Mouse (Mus musculus) right cerebral cortex, postnatal 4 days (tissue): ENCODE results near the gene Abcg8.

ENCODE experiments used
- DNase-seq: peaks from one replicate; pipeline ENCODE4 v3.0.0-alpha.2; 2022

The Abcg8 gene

DNA sequence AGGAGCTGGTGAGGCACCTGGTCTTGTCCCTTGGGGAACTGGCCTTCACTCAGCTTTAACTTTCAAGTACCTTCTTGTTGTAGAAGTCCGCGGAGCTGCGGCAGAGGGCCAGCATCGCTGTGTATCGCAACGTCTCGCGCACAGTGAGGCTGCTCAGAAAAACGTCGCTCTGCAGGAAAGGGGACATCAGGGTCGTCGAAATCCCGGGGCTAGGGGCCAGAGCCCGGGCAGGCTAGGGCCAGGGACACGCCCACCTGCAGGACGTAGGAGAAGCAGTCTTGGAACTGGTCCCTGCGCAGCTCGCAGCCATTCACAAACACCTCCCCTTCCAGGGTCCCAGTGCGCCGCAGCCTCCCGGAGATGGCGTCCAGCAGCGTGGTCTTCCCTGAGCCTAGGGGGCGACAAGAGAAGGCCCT is at the start of gene Abcg8:
Abcg8 (plus strand) TSS at position 352 of the 416 bp plus-strand sequence.
- peak; percentile 29 for DNase-seq

DNA sequence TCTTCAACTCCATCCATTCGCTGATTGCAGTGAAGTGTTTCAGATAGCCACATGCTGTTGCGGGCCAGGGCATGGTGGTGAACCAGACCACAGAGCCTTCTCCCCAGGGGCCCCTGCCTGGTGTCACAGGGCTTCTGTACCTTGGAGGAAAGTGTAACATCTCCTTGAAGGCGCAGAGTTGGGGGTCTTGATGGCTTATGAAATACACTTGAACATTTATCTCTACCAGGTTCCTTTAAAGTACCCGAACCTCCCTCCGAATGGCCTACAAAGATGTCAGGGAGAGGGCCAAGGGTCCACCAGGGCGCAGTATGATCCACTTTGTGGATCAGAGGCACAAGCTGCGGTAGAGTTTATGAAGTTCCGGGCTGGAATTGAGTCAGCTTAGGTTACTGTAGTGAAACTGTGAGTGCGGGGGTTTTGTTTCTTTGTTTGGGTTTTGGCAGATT is 49.2 kb upstream of the Abcg8 start:
- peak; percentile 16 for DNase-seq

DNA sequence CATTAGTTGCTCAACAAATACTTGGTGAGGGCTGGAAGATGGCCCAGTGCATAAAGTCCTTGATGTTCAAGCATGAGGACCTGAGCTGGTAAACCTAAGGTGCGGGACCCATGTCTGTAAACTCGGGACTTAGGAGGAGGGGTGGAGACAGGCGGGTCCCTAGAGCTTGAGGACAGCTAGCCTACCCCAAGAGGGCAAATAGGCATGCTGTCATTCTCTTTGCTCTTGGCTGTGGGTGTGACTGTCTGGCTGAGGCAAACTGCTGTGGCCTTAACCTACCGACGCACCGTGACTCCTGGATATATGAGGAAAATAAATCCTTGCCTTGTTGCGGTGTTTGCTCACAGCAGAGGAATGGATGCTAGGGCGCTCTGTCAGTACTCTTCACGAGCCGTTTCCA is 48.4 kb upstream of the Abcg8 start:
- DNase-seq = no peak

DNA sequence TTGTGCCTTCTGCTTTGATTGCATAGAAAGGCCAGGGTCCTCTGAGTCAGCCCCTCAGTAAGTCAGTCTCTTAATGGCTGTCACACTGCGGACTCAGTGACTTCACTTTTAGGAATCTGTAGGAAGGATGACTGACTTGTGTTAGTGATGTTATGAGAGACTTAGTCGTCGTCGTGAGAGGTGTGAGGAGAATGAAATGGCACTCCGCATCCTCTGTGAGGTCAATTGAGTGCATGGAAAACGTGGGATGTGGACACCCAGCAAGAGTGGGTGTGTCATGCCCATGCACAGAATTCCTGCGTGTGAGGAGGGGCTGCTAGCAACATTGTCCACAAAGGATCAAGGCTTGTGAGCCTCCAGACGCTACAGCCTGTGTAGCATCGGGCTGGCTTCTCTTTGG is 47.5 kb upstream of the Abcg8 start:
- DNase-seq = no peak

DNA sequence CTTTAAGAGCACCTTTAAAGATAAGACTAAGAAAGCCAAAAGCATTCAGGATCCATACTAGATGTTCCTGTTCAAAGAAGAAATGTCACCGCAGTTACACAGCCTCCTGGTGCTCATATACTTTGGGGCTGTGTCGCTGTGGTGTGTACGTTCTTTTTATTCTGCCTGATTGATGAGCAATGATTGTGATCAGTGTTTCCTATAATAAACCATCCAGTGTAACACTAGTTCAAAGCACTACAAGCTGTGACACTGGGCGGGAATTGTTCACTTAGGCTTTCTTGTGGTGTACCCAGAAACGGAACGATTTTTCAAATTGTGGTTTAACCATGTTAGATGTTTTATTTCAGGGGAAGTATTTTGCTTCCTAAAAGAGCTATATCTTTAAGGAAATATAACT is 44.3 kb upstream of the Abcg8 start:
- no peak for DNase-seq

DNA sequence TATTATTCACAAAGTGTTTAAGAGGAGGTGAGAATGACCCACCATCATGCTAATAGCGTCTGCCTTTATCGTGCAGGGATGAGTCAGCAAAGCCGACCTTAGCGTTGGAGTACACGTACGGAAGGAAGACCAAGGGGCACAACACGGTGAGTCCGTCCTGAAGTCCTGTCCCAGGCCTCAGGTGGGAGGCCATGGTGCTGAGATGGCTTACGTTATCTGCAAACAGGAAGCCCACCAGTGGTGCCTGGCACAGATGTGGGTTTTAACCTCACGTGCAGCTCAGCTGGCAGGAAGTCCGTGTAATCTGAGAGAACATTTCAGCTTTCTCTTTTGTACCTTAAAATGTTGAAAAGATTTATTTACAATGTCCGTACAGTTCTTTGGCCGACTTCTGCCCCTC is 42.7 kb upstream of the Abcg8 start:
- DNase-seq = no peak

DNA sequence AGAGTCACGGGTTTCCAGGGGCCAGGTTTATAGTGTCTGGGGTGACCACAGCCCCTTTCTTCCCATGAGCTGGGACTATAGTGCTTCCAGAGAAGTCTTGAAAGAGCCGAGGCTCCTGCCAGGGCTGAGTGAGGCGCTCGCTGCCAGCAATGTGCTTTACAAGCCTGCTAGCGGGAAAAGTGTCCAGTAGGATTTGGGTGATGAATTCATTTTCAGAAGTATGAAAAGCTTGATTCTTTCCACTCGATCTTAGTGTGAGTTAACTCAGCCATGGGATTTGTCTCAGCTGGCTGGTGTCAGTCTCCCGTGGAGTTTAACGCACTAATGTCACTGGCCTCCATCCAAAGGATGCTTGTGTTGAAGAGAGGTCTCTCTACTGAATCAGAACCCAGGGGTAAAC is 39.8 kb upstream of the Abcg8 start:
- DNase-seq = no peak

DNA sequence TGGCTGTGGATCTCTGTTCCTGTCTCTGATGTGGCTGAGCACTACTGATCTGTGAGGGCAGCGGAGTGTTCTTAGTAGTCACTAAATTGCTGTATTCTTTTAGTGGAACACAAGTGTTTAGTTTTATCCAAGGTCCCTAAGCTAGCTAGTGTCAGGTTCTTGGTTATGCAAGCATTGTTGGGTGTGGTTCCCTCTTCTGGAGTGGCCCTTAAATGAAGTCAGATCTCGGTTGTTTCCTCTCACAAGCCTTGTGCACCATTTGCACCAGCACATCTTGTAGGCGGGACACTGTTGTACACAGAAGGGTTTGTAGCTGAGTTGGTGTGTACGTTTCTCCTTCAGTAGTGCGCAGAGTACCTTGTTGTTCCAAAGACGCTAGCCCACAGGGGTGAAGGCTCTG is 38.1 kb upstream of the Abcg8 start:
- DNase-seq = no peak

DNA sequence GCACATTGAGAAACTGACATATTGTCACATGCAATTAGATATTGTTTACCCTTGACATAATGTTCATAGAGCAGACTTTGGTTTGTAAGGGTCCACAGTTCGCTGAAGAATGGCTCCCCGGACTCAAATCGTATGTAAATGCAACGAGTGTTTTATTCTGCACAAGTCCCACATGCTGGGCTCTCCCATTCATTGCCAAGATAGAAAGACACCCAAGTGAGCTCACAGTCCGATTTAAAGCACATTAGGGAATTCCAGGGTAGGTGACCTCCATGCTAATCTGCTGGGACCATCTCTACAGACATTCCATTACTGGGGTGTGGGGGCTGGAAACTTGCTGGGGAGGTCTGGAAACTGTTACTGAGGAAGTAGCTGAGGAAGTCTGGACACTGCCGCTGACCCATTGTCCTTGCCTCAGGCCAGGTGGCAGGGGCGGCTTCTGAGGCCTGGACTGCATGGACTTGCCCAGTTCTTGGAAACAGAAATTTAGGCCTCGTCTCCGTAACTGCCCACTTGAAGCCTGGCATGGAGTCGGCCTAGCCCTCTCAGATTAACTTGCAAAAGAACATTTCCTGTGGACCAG is 36.2 kb upstream of the Abcg8 start:
- DNase-seq = no peak

DNA sequence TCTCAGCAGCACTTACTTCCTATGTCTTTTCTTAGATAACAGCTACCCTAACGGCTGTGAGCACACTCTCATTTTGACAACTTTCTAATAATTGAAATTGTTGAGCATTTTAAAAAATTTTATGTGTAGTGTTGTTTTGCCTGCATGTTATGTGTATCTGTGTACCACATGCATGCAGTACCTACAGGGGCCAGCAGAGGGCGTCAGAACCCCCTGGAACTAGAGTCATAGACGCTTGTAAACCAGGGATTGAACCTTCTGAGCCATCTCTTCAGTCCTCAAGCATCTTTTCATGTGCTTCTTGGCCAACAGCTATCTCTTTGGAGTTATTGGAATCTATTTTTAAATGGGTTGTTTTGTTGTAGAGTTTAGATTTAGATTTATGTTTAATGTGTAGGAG is 34.2 kb upstream of the Abcg8 start:
- peak; percentile 82 for DNase-seq

DNA sequence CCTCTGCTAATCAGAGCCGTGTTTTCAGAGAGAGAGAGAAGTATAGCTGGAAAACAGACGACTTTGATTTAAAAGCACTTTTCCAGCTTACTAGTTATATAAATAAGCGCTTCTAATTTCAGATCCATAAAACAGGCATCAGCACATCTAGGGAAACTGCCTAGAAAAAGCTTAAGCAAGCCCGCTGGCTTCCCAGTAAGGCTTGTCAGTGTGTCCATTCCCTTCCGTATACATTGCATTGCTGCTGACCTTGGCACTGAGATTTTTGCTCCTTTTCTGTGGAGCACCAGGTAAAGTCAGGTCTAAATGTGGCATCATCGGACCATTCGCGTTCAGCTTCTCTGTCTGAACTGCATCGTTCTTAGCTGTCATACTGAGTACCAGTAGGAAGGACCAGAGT is 33.8 kb upstream of the Abcg8 start:
- no peak for DNase-seq

DNA sequence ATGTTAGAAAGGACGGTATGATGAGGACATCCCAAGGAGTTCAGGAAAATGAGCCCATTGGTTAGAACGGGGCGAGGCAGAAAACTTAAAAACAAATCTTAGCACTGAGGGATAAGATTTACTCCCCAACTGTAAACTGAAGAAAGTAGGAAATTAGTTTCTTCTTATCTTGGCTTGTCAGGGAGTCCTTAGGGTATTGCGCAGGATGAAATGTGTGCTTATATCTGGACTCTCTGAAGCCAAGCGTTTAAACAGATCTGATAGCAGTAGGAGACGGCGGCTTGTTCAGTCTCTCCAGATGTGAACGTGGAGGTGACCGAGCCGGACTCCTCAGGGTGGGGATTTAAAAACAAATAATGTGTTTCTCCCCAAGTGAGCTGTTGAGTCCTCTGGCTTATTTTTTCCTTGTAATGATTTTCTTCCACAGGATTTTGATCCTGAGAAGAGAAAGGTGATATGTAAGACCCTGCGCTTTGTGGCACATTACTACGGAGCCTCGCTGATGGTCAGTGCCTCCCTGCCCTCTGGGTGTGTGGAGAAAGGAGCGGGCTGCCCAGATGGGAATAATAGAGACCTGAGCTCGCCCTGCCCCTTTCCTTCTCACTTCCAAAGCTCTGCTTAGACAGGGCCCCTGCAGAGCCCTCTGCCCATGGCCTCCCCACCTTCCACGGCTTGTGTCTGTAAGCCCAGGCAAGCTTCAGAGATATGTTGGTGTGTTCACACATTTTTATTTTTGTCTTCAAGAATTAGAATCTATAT is 31.6 kb upstream of the Abcg8 start:
- DNase-seq = no peak

DNA sequence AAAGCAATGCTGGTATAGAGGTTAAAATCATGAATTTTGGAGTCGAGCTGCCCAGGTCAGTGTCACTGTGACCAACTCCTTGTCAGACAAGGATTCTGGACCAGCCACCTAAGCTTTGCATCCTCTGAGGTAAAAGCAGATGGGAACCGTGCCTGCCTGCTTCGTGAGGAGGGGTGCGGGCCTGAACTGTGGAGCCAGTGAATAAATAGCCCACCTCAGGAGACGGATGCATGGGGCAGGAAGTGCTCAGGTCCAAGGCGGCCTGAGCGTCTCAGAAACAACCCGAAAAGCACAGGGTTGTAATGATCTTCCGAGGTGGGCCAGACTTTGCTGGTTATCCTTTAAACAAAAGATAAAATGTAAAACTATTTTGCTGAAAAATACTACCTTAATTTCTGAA is 31.0 kb upstream of the Abcg8 start:
- DNase-seq = no peak

DNA sequence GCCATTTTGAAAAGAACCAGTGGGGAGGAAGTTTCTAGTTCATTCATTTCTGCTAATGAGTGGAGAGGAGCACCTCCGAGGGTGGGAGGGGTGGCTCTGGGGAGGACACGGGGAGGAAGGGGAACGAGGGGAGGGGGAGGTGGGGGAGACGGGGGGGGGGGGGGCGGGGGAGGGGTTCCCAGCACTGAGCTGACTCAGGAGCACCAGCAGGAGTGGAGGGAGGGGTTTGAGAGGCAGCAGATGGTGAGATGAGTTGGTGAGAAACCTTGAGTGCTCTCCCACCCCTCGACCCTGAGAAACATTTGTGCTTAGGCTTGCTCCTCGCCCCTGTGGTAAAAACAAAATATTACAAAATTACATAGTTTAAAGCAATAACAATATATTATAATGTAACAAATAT is 30.2 kb upstream of the Abcg8 start:
- no peak for DNase-seq

DNA sequence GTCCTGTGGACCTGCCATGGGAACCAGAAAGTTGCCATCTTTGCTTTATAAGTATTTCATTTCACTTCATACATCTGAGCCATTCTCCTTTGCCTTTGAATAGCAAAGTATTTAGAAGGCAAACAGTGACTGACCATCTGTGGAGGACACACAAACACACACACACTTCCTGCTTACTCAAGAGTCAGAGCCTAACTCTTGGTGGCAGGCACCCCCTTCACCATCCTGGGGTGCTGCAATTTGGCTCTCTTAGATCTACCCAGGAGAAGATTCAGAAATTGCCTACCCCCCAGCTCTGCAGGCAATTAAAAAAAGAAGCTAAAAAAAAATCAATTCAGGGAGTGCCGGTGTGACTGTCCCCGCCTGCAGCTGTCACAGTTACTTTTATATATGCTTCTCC is 29.6 kb upstream of the Abcg8 start:
- DNase-seq = no peak

DNA sequence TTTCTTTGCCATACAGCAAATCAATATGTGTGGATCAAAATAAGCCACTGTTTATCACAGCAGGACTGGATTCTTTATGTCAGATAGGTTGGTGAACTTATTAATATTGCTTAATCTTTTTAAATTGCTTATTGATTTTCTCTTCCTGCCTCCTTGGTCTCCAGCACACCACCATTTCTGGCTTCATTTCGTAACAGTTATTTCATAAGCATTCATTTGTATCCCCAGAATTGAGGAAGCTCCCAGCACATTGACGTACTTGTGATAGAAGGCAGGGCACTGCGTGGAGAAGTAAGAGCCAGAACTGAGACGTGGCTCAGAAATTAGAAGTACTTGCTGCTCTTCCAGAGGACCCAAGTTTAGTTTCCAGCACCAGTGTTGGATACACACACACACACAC is 28.5 kb upstream of the Abcg8 start:
- no peak for DNase-seq

DNA sequence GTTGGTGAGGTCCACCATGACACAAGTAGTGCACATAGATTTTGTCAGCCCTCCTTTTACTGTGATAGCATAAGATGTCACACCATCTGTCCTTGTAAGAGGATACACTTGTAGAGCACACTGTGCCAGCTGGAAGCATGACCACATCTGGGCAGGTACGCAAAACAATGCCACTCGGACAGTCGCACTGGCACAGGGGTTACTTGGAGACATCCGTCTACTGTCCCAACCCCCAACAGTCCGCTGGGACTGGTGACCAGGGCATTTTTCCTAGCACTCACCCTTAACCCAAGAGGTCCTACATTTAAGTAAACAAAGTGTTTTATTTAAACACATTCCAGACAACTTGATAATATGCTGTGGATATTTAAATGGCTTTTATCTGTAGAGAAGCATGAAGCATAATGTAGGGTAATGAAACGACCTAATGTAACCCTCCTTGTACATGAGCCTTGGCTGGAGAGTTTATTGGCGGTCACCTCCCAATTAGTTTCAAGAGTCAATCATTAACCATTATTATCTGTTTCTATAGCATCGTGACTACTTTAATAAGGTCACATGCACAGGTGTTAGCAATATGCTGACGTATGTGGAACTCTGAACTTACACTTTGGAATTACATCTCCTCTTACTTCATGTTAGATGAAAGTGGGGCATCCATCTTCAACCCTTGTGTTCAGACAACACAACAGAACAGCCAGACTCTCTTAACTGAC is 25.6 kb upstream of the Abcg8 start:
- DNase-seq = no peak

DNA sequence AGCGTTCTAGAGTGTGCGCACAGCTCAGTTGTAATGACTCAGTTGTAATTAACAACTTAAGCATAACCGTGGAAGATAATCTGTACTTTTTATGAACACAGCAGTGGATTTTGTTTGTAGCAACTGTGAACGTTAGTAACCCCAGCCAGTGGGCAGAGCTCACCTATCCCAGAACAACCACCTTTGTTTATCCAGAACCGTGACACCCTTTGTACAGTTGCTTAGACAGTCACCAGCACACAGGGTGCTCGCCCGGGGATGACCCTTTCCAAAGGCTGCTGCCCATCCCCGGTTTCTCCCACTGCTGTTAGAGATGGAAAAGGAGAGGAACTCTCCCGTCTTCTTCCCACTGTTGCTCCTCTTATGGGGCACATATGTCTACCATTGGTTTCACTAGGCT is 22.6 kb upstream of the Abcg8 start:
- no peak for DNase-seq

DNA sequence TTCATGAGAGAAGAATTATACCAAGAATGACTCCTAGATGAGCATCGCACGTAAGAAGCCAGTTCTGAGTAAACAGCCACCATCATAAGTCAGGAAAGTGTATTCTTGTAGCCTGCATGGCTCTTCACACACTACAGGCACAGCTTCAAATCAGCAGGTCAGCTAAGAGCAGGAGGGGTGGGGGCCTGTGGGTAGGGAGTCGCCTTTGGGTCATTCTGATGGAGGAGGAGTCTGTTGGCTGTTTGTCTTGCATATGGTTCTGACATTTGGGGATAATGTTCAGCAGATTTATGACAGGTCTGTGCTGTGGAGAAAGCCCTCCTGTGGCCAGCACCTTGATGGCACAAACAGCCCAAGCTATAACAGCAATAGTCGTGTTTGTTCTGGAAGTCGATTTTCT is 19.9 kb upstream of the Abcg8 start:
- DNase-seq = no peak

DNA sequence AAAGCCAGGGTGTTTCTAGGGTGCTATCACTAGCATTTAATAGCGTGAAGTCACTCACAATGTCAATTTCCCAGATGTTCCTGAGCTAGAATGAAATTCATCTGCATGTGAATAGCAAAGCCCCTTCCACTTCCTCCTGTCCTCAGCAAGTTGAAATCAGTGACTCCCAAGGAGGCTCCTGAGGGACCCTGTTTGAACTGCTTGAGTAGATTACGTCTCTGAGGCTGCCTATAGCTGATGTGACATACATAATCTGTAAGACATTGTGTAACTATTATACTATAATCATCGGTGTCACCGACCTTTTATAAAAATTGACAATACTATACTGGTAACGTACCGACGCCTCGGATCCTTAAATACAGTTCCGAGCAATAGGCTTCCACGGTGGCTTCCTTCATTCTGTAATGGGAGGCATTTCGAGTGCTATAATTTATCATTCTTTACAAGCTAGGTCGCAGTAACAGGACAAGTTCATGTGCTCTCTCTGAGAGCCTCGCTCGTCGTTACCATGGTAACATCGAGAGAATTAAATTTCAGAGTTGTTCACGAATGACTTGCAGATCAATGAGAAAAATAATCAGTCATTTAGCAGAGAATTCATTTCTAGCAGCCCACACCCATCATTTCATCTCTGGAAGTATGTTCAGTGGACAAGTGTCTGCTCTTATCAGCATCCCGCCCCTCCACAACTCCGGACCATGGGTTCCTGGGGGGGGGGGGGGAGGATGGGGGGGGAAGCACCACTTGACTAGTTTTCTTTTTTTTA is 19.3 kb upstream of the Abcg8 start:
- no peak for DNase-seq

DNA sequence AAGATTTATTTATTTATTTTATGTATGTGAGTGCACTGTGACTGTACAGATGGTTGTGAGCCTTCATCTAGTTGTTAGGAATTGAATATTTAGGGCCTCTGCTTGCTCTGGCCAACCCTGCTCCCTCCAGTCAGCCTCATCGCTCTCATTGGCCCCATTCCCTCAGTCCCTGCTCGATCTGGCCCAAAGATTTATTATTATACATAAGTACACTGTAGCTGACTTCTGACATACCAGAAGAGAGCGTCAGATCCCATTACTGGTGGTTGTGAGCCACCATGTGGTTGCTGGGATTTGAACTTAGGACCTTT is 18.7 kb upstream of the Abcg8 start:
- DNase-seq = no peak

DNA sequence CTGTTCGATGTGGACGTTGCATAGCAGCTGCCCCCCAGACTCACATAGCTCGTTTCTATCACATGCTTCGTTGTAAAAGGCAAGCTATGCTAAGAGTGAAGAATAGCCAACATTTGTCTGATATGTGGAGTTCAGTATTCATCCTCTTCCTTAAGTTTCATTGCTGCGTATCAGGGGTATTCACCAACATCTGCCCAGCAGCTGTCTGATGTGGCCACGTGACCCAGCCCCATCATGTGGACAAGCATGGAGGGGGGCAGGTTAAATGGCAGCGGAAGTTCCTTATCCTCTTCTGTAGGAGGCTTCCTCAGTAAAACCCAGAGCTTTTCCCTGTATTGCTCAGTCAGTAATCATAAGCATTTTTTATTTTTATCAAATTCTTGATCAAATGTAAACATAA is 18.3 kb upstream of the Abcg8 start:
- no peak for DNase-seq

DNA sequence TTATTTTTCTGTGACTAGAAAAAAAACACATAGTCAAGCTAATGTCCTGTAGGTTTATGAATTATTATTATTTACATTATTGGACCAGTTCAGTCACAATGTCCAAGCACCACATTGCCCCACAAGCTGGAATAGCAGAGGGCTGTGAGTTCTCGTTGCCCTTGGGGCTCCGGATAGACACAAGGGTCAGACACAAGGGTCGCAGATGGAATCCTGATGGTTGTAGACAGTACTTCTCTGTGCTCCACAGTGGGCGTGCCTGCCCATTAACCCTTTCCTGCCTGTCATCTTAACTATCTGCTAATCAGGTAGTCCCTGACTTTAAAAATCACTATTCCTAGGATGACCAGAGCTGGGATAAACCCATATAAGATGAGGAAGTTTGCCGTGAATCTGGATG is 17.9 kb upstream of the Abcg8 start:
- DNase-seq = no peak

DNA sequence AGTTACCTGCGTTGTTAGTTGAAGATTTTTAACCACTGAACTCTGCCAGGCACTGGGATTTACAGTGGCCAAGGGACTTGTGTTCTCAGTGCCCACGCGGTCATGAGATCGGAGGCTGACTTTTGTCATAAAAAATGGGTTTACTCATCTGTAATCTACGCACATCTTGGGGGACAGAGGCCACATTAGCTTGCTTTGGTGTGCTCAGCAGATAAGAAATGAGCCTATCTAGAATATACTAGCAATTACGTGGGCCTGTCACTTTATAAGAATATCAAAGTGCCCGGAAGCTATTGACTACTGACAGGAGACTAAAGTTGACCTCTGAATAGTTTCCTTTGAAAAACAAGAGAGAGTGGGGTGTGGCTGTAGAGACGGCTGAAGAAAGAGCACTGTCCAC is 17.2 kb upstream of the Abcg8 start:
- no peak for DNase-seq
